Mouse (Mus musculus): ENCODE measurements around the gene Prg2.

Gene Prg2

GRCm38 (mm10) chr2:85029897-85030296 lies 49.6 kb downstream of the Prg2 start:
- DNase-seq (ENCODE audit: low spot score): no peak

GRCm38 (mm10) chr2:85030989-85031388 lies 50.7 kb downstream of the Prg2 start:
- DNase-seq (ENCODE audit: low spot score): no peak

GRCm38 (mm10) chr2:85033121-85033520 lies 52.9 kb downstream of the Prg2 start:
- no peak for DNase-seq (ENCODE audit: low spot score)
